ENCODE assay signal across 9 mouse cellular contexts in genomic region chr19:12795110-12795509, GRCm38 (mm10). TPM values are rescaled to one million over a fixed set of nuclear protein-coding genes. Genes with fewer than 3 reads are reported as not detected.
DNase-seq lines count a peak whose midpoint lies in the region; ATAC-seq and TF ChIP-seq lines count a peak whose summit lies in the region.
"Had no signal": no experiment of that assay in that cellular context is flagged by ENCODE, and none has a peak within 500 bp of the region (broad histone marks: within the 10 kb centered on the region; RNA-seq: fewer than 3 reads in every experiment).

No protein-coding gene starts in this region.

- WGBS in kidney, embryonic 15.5 days: under 1% methylated on average over 45 of the region's 63 CpGs
- WGBS in bone marrow, adult 2 months: 1% methylated on average over 50 of the region's 63 CpGs
- 1% methylated on average over 57 of the region's 63 CpGs for WGBS in hindbrain, embryonic 10.5 days
- 0% methylated on average over 2 of the region's 63 CpGs for WGBS in midbrain, embryonic 11.5 days

- H3K4me1 ChIP-seq in kidney, embryonic 15.5 days: peaks cover 5% of the 10 kb centered on the region; the same call in 1 of the 2 replicates
- no peaks in the 10 kb centered on the region; the same call in 1 of the 2 replicates for H3K4me1 ChIP-seq in bone marrow, adult 2 months (ENCODE audit: control insufficient read depth, insufficient read depth, low read length)
- H3K4me1 ChIP-seq in hindbrain, embryonic 10.5 days (replicated peaks): peaks cover 29% of the 10 kb centered on the region
- peaks cover 10% of the 10 kb centered on the region; the same call in 1 of the 2 replicates for H3K4me1 ChIP-seq in midbrain, embryonic 11.5 days (ENCODE audit: control insufficient read depth, insufficient read depth, low read length)

- peak overlapping the region; percentile 99 for H3K9ac ChIP-seq in kidney, embryonic 15.5 days
- peak overlapping the region; percentile 98 for H3K9ac ChIP-seq in midbrain, embryonic 11.5 days (ENCODE audit: low read length)

- peak overlapping the region; percentile 100 for H3K27ac ChIP-seq in kidney, embryonic 15.5 days
- peak overlapping the region; percentile 99 for H3K27ac ChIP-seq in bone marrow, adult 2 months (ENCODE audit: control insufficient read depth, insufficient read depth, low read depth, low read length, poor library complexity)
- peak overlapping the region; percentile 99 for H3K27ac ChIP-seq in hindbrain, embryonic 10.5 days
- H3K27ac ChIP-seq in midbrain, embryonic 11.5 days (ENCODE audit: low read depth, low read length): peak overlapping the region; percentile 99

- DNase-seq in kidney, adult 9 months: no peak
- no peak for DNase-seq in hindbrain, embryonic 10.5 days (ENCODE audit: low spot score)
- DNase-seq in midbrain, embryonic 11.5 days (ENCODE audit: low spot score, missing footprints): peak; percentile 95
- DNase-seq in spleen, postnatal 14 days (ENCODE audit: low spot score in 2 of 2): no peak
- no peak for DNase-seq in gastrocnemius, postnatal 4 days (ENCODE audit: low spot score in 2 of 2)
- DNase-seq in left cerebral cortex, postnatal 10 days (ENCODE audit: extremely low spot score in 1 of 2, low spot score in 2 of 2): no peak

- H3K9me3 ChIP-seq in kidney, embryonic 15.5 days (replicated peaks): no peaks in the 10 kb centered on the region
- H3K9me3 ChIP-seq in hindbrain, embryonic 10.5 days: no peaks in the 10 kb centered on the region
- no peaks in the 10 kb centered on the region for H3K9me3 ChIP-seq in midbrain, embryonic 11.5 days (ENCODE audit: control insufficient read depth, low read length)

- no peak for TF ChIP-seq POLR2A in bone marrow, adult 2 months (IDR thresholded peaks at IDR 0.05; ENCODE audit: borderline replicate concordance, control insufficient read depth, low read depth, low read length)

- ATAC-seq in kidney, embryonic 15.5 days (replicated peaks; ENCODE audit: low FRiP score): peak; percentile 38
- peak; percentile 53 for ATAC-seq in midbrain, embryonic 11.5 days (ENCODE audit: low FRiP score)

- H3K4me2 ChIP-seq in kidney, embryonic 15.5 days: peak overlapping the region; percentile 63
- H3K4me2 ChIP-seq in midbrain, embryonic 11.5 days: peak overlapping the region; percentile 62

- no peak for TF ChIP-seq CTCF in bone marrow, adult 2 months (IDR thresholded peaks at IDR 0.05; ENCODE audit: control insufficient read depth, insufficient read depth, low read length)

- H3K27me3 ChIP-seq in kidney, embryonic 15.5 days: no peaks in the 10 kb centered on the region
- no peaks in the 10 kb centered on the region for H3K27me3 ChIP-seq in hindbrain, embryonic 10.5 days (ENCODE audit: insufficient read depth, poor library complexity, severe bottlenecking)
- H3K27me3 ChIP-seq in midbrain, embryonic 11.5 days (ENCODE audit: control insufficient read depth, insufficient read depth, low read length): no peaks in the 10 kb centered on the region

- intact Hi-C loops in left cerebral cortex, postnatal 10 days (cut with DNase I): loop anchor here (5.0 kb wide), 2 partner anchors 73 to 783 kb away; no protein-coding TSS in a partner anchor

- peak overlapping the region; percentile 96 for H3K4me3 ChIP-seq in kidney, embryonic 15.5 days (replicated peaks)
- H3K4me3 ChIP-seq in bone marrow, adult 2 months (replicated peaks; ENCODE audit: control insufficient read depth, low read depth, low read length): peak overlapping the region; percentile 82
- H3K4me3 ChIP-seq in hindbrain, embryonic 10.5 days: peak overlapping the region; percentile 88
- peak overlapping the region; percentile 97 for H3K4me3 ChIP-seq in midbrain, embryonic 11.5 days (ENCODE audit: low read depth, low read length)

- no peaks in the 10 kb centered on the region for H3K36me3 ChIP-seq in kidney, embryonic 15.5 days
- peaks cover under 1% of the 10 kb centered on the region; the same call in 1 of the 2 replicates for H3K36me3 ChIP-seq in hindbrain, embryonic 10.5 days
- no peaks in the 10 kb centered on the region for H3K36me3 ChIP-seq in midbrain, embryonic 11.5 days (ENCODE audit: control insufficient read depth, insufficient read depth, low read length)

RNA-seq across cellular contexts. Expression of gene Zfp91, which starts 0.8 kb away (rescaled TPM):
- 15.1 and 15.9 TPM in 2 replicates for polyA plus RNA-seq in kidney, embryonic 15.5 days (2015; fragmentation: Nextera tagmentation; extraction: Ambion mirVana)
- 45.6 and 46.7 TPM in 2 replicates for polyA plus RNA-seq in bone marrow, adult 2 months (2011; ENCODE audit: insufficient read depth, insufficient read length, low replicate concordance, missing spikeins)
- 12.6 and 14.3 TPM in 2 replicates for polyA plus RNA-seq in hindbrain, embryonic 10.5 days (2016; fragmentation: Nextera tagmentation; extraction: Ambion mirVana)
- 13.1 and 13.2 TPM in 2 replicates for polyA plus RNA-seq in midbrain, embryonic 11.5 days (2014; fragmentation: Nextera tagmentation; extraction: Ambion mirVana)
- total RNA-seq in gastrocnemius, postnatal 4 days (2021): 10 to 100 TPM; 62.2 to 71.0 TPM
- total RNA-seq in left cerebral cortex, postnatal 10 days (2021): 10 to 100 TPM; 73.3 to 74.1 TPM

RNA-seq across cellular contexts. Expression of gene Lpxn, which starts 0.9 kb away (rescaled TPM):
- 1.3 and 1.4 TPM in 2 replicates for polyA plus RNA-seq in kidney, embryonic 15.5 days (2015; fragmentation: Nextera tagmentation; extraction: Ambion mirVana)
- polyA plus RNA-seq in bone marrow, adult 2 months (2011; ENCODE audit: insufficient read depth, insufficient read length, low replicate concordance, missing spikeins): 4.2 and 12.3 TPM in 2 replicates
- 0.73 and 1.1 TPM in 2 replicates for polyA plus RNA-seq in hindbrain, embryonic 10.5 days (2016; fragmentation: Nextera tagmentation; extraction: Ambion mirVana)
- polyA plus RNA-seq in midbrain, embryonic 11.5 days (2014; fragmentation: Nextera tagmentation; extraction: Ambion mirVana): 0.92 and 1.2 TPM in 2 replicates
- total RNA-seq in gastrocnemius, postnatal 4 days (2021): 1 to 10 TPM; 1.5 to 1.9 TPM
- 1 to 10 TPM; 1.1 to 1.5 TPM for total RNA-seq in left cerebral cortex, postnatal 10 days (2021)

RNA-seq across cellular contexts. Expression of gene Cntf, which starts 29.7 kb away (rescaled TPM):
- 2.4 and 2.5 TPM in 2 replicates for polyA plus RNA-seq in kidney, embryonic 15.5 days (2015; fragmentation: Nextera tagmentation; extraction: Ambion mirVana)
- 1.8 and 2.0 TPM in 2 replicates for polyA plus RNA-seq in bone marrow, adult 2 months (2011; ENCODE audit: insufficient read depth, insufficient read length, low replicate concordance, missing spikeins)
- polyA plus RNA-seq in hindbrain, embryonic 10.5 days (2016; fragmentation: Nextera tagmentation; extraction: Ambion mirVana): 1.1 and 2.0 TPM in 2 replicates
- 0.36 and 0.91 TPM in 2 replicates for polyA plus RNA-seq in midbrain, embryonic 11.5 days (2014; fragmentation: Nextera tagmentation; extraction: Ambion mirVana)
- 1 to 10 TPM; 2.6 to 3.8 TPM for total RNA-seq in gastrocnemius, postnatal 4 days (2021)
- total RNA-seq in left cerebral cortex, postnatal 10 days (2021): 1 to 10 TPM; 1.2 to 2.6 TPM

RNA-seq across cellular contexts. Expression of gene Gm5244, which starts 51.4 kb away (rescaled TPM):
- polyA plus RNA-seq in kidney, embryonic 15.5 days (2015; fragmentation: Nextera tagmentation; extraction: Ambion mirVana): not detected in 2 replicates
- polyA plus RNA-seq in bone marrow, adult 2 months (2011; ENCODE audit: insufficient read depth, insufficient read length, low replicate concordance, missing spikeins): 2.2 and 4.3 TPM in 2 replicates
- not detected in 2 replicates for polyA plus RNA-seq in hindbrain, embryonic 10.5 days (2016; fragmentation: Nextera tagmentation; extraction: Ambion mirVana)
- not detected in 2 replicates for polyA plus RNA-seq in midbrain, embryonic 11.5 days (2014; fragmentation: Nextera tagmentation; extraction: Ambion mirVana)
- total RNA-seq in gastrocnemius, postnatal 4 days (2021): not detected
- not detected for total RNA-seq in left cerebral cortex, postnatal 10 days (2021)
- total RNA-seq: hematopoietic stem cell, adult 5-6 weeks had no signal
